14 mouse cellular contexts compared by ENCODE assay signal in genomic region chr7:98994137-98994536, GRCm38 (mm10).
"Had no signal": no experiment of that assay in that cellular context is flagged by ENCODE, and none has a peak within 500 bp of the region (broad histone marks: within the 10 kb centered on the region; RNA-seq: fewer than 3 reads in every experiment).

No protein-coding gene starts in this region.

- H3K27me3 ChIP-seq: intestine, embryonic 15.5 days; limb, embryonic 12.5 days; liver, embryonic 13.5 days; megakaryocyte, embryonic 14.5 days; midbrain, embryonic 15.5 days; neural tube, embryonic 12.5 days had no signal

- H3K9me3 ChIP-seq: intestine, embryonic 15.5 days; limb, embryonic 12.5 days; liver, embryonic 13.5 days; megakaryocyte, embryonic 14.5 days; midbrain, embryonic 15.5 days; neural tube, embryonic 12.5 days had no signal

- H3K27ac ChIP-seq: intestine, embryonic 15.5 days; layer of hippocampus, adult 2 months; limb, embryonic 12.5 days; liver, embryonic 13.5 days; midbrain, embryonic 15.5 days; neural tube, embryonic 12.5 days had no signal

- H3K4me1 ChIP-seq: intestine, embryonic 15.5 days; neural tube, embryonic 12.5 days had no signal

- H3K4me2 ChIP-seq: intestine, embryonic 15.5 days; limb, embryonic 12.5 days; liver, embryonic 13.5 days; midbrain, embryonic 11.5 days; midbrain, embryonic 15.5 days; neural tube, embryonic 12.5 days had no signal

- H3K36me3 ChIP-seq: intestine, embryonic 15.5 days; limb, embryonic 12.5 days; midbrain, embryonic 15.5 days; neural tube, embryonic 12.5 days had no signal

- DNase-seq: kidney, adult 18-20 months; kidney, postnatal 10 days; kidney, postnatal 4 days; liver; liver, embryonic 13.5 days; liver, postnatal 0 days; thymus, postnatal 25 days had no signal

- H3K4me3 ChIP-seq: intestine, embryonic 15.5 days; layer of hippocampus, adult 2 months; limb, embryonic 12.5 days; liver, embryonic 13.5 days; megakaryocyte, embryonic 14.5 days; midbrain, embryonic 15.5 days; neural tube, embryonic 12.5 days had no signal

- H3K9ac ChIP-seq: intestine, embryonic 15.5 days; limb, embryonic 12.5 days; liver, embryonic 13.5 days; liver, postnatal 0 days; midbrain, embryonic 15.5 days; neural tube, embryonic 12.5 days had no signal

- ATAC-seq: intestine, embryonic 15.5 days; liver, postnatal 0 days; midbrain, embryonic 15.5 days had no signal
